Mouse (Mus musculus) cerebellum, adult 11-12 months (tissue): ENCODE measurements around the gene Antxr1.

Source experiments
- DNase-seq: peaks from one replicate; pipeline ENCODE4 v3.0.0; 2022

Antxr1 gene

GRCm38 (mm10) chr6:87335091-87335934 is at the start of gene Antxr1:
Antxr1 (minus strand) TSS chr6:87335821.
- DNase-seq: peak; percentile 10

GRCm38 (mm10) chr6:87384761-87385160 is 49.1 kb upstream of the Antxr1 start:
- DNase-seq: no peak

GRCm38 (mm10) chr6:87383926-87384691 is 48.5 kb upstream of the Antxr1 start:
- no peak for DNase-seq

- DNase-seq: no peak
Observed at GRCm38 (mm10) chr6:87373057-87373456, 37.4 kb upstream of the Antxr1 start, which contains the start of gene Gkn2. Gkn2 (plus strand) TSS chr6:87373357.

GRCm38 (mm10) chr6:87369223-87369622 is 33.6 kb upstream of the Antxr1 start:
- no peak for DNase-seq

- no peak for DNase-seq
Observed at GRCm38 (mm10) chr6:87354441-87354840, 18.8 kb upstream of the Antxr1 start.

GRCm38 (mm10) chr6:87350829-87351228 is 15.2 kb upstream of the Antxr1 start, which contains the start of gene Gkn1:
Gkn1 (minus strand) TSS chr6:87350942.
- no peak for DNase-seq

- no peak for DNase-seq
Observed at GRCm38 (mm10) chr6:87335935-87336295, 294 bp upstream of the Antxr1 start.

- no peak for DNase-seq
Observed at GRCm38 (mm10) chr6:87334361-87335090, 1.1 kb downstream of the Antxr1 start.

- no peak for DNase-seq
Observed at GRCm38 (mm10) chr6:87332380-87332779, 3.2 kb downstream of the Antxr1 start.

- no peak for DNase-seq
Observed at GRCm38 (mm10) chr6:87328265-87329173, 7.1 kb downstream of the Antxr1 start.

GRCm38 (mm10) chr6:87326932-87327331 is 8.7 kb downstream of the Antxr1 start:
- no peak for DNase-seq

GRCm38 (mm10) chr6:87323381-87323780 is 12.2 kb downstream of the Antxr1 start:
- DNase-seq: no peak

- no peak for DNase-seq
Observed at GRCm38 (mm10) chr6:87318651-87319050, 17.0 kb downstream of the Antxr1 start.

- no peak for DNase-seq
Observed at GRCm38 (mm10) chr6:87316966-87317365, 18.7 kb downstream of the Antxr1 start.

GRCm38 (mm10) chr6:87312761-87313160 is 22.9 kb downstream of the Antxr1 start:
- DNase-seq: no peak

GRCm38 (mm10) chr6:87304486-87304885 is 31.1 kb downstream of the Antxr1 start:
- DNase-seq: no peak

- DNase-seq: no peak
Observed at GRCm38 (mm10) chr6:87302746-87303145, 32.9 kb downstream of the Antxr1 start.

GRCm38 (mm10) chr6:87301991-87302390 is 33.6 kb downstream of the Antxr1 start:
- no peak for DNase-seq

GRCm38 (mm10) chr6:87294904-87295303 is 40.7 kb downstream of the Antxr1 start:
- DNase-seq: no peak

GRCm38 (mm10) chr6:87292911-87293851 is 42.4 kb downstream of the Antxr1 start:
- no peak for DNase-seq
